Mouse (Mus musculus) bone marrow, adult 2 months (tissue): ENCODE measurements around the gene Ncapd3.

Experiments
- CTCF ChIP-seq: fragments of 200-500 bp; IDR thresholded peaks from 2 replicates; pipeline ENCODE4 v1.5.1; 2011; ENCODE audit warnings: low read length, control low read depth; ENCODE audit not compliant: control insufficient read depth, insufficient read depth
- POLR2A ChIP-seq: fragments of 200-500 bp; IDR thresholded peaks from 2 replicates; pipeline ENCODE4 v1.6.1; 2011; ENCODE audit warnings: low read depth, mild to moderate bottlenecking, control low read depth, low read length, borderline replicate concordance; ENCODE audit not compliant: control insufficient read depth

GRCm38 (mm10) chr9:27126543-27126942, 96.6 kb downstream of the Ncapd3 start:
- no peak for TF ChIP-seq CTCF
- TF ChIP-seq POLR2A: no peak
